20 mouse cellular contexts compared by ENCODE assay signal in the genomic region with DNA sequence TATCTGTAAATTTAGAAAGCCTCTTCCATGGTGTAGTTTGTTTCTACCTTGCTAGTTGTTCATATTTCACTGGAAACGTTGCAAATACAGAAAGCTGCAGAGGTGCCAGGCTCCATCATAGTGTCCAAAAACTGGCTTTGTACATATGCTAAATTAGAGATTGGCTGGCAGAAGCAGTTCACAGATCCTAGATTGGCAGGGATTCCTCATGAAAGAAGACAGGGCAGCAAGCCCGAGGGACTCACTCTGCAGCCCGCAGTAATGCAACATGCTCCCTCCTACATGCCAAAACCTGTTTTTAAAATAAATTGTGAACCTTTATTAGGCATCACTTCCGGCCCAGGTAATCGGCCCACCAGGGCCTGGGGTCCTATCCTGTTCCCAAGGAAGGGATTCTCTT.
DNase-seq lines count a peak whose midpoint lies in the region; ATAC-seq lines count a peak whose summit lies in the region.
"Had no signal": no experiment of that assay in that cellular context is flagged by ENCODE, and none has a peak within 500 bp of the region (broad histone marks: within the 10 kb centered on the region; RNA-seq: fewer than 3 reads in every experiment).

No protein-coding gene starts in this region.

- peak; percentile 61 for DNase-seq in left cerebral cortex, postnatal 4 days
- no peak for DNase-seq in left cerebral cortex, postnatal 25 days (ENCODE audit: low spot score in 2 of 2)
- peak; percentile 56 for DNase-seq in cerebellum, adult 11 months
- DNase-seq in cerebellum, adult 8-10 months, result peak; percentile 58
- peak; percentile 52 to 66 for DNase-seq in cerebellum, postnatal 36 days
- DNase-seq in gastrocnemius, postnatal 25 days, result no peak
- DNase-seq in urinary bladder, postnatal 14 days (ENCODE audit: low spot score), result no peak
- DNase-seq: adrenal gland, adult 8-10 months; embryo, embryonic 11 days; gastrocnemius, postnatal 14 days; kidney, adult 2 months; kidney, postnatal 10 days; liver, postnatal 0 days; retina, postnatal 1 day; right cerebral cortex, postnatal 25 days; spleen, adult 18-20 months had no signal

- ATAC-seq in inflammation-experienced regulatory T-cells, adult 6 months, result no peak
- ATAC-seq: activated CD4-positive, CD25-positive, alpha-beta regulatory T cell, adult 4 months; liver, postnatal 0 days; lung, postnatal 0 days; midbrain, embryonic 13.5 days had no signal

- intact Hi-C loops in left cerebral cortex, postnatal 4 days (cut with DNase I), result no loop called here
- intact Hi-C loops in left cerebral cortex, postnatal 25 days (cut with DNase I), result no loop called here

Comparison
In these comparisons a context has a peak if more than half of its experiments do, and no peak if none do; other contexts are left out.
1. DNase-seq: peak in left cerebral cortex, postnatal 4 days (single experiment), cerebellum, adult 11 months (single experiment), cerebellum, adult 8-10 months (single experiment) and cerebellum, postnatal 36 days (2 of 2); none in left cerebral cortex, postnatal 25 days (0 of 2), gastrocnemius, postnatal 25 days (single experiment) and urinary bladder, postnatal 14 days (single experiment).